Mouse (Mus musculus) lung, adult 2 months (tissue): Measurements from ENCODE around the gene Ranbp2. TPM values are rescaled to one million over a fixed set of nuclear protein-coding genes. Genes with fewer than 3 reads are reported as not detected.

ENCODE experiments used
- DNase-seq: peaks from one replicate; pipeline ENCODE4 v3.0.0; 2022
- H3K4me1 ChIP-seq: fragments of 200-500 bp; 2 replicates; pipeline ENCODE4 v1.6.1; 2011; ENCODE audit warnings: low read length; ENCODE audit not compliant: control insufficient read depth, insufficient read depth
- H3K4me3 ChIP-seq: fragments of 200-500 bp; replicated peaks from 2 replicates; pipeline ENCODE3; 2011; ENCODE audit warnings: low read depth, mild to moderate bottlenecking, control low read depth, low read length; ENCODE audit errors: extremely low read depth
- CTCF ChIP-seq: fragments of 200-500 bp; IDR thresholded peaks from 2 replicates; pipeline ENCODE4 v1.5.1; 2011; ENCODE audit warnings: mild to moderate bottlenecking, low read length, control low read depth; ENCODE audit not compliant: insufficient read depth
- POLR2A ChIP-seq: fragments of 200-500 bp; IDR thresholded peaks from 2 replicates; pipeline ENCODE4 v1.6.1; 2011; ENCODE audit warnings: low read depth, mild to moderate bottlenecking, control low read depth, low read length, borderline replicate concordance; ENCODE audit errors: extremely low read depth
- WGBS: fragments of 180-500 bp; shearing (Covaris S2); methylation state at CpG from one replicate; pipeline ENCODE4 v1.1.7; 2018; 5-methylcytosine and 5-hydroxymethylcytosine counted together
- polyA plus RNA-seq: library from polyadenylated mRNA; depleted of rRNA; stranded (reverse); fragments of >200 nt; gene quantifications from 2 replicates; pipeline ENCODE4 v1.2.3, GENCODE M21; 2012

The Ranbp2 gene
- polyA plus RNA-seq, 1 experiment = 4.8 TPM

DNA sequence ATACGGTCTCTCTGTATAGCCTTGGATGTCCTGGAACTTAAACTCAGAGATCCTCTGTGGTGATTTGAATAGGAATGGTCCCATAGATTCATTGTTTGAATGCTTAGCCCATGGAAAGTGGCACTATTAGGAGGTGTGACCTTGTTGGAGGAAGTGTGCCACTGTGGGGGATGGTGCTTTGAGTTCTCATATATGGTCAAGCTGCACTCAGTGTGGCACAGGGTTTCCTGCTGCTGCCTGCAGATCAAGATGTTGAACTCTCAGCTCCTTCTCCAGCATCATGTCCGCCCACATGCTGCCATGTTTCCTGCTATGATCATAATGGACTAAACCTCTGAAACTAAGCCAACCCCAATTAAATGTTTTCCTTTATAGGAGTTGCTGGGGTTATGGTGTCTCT, 18.8 kb upstream of the Ranbp2 start:
- Histone ChIP-seq H3K4me1 (no peaks in the 10 kb centered on the region), H3K4me3 (no peak overlapping the region)
- TF ChIP-seq CTCF (no peak), POLR2A (no peak)
- WGBS = 93% methylated on average over 2 of the region's 2 CpGs
- DNase-seq = no peak

GRCm38 (mm10) chr10:58445850-58446249, 870 bp upstream of the Ranbp2 start:
- no peak for TF ChIP-seq POLR2A
- no peak for TF ChIP-seq CTCF
- WGBS = 7% methylated on average over 9 of the region's 9 CpGs
- Histone ChIP-seq H3K4me3 (peak overlapping the region; percentile 98), H3K4me1 (peaks cover 4% of the 10 kb centered on the region)
- no peak for DNase-seq

- Histone ChIP-seq H3K4me3 (peak overlapping the region; percentile 99), H3K4me1 (peaks cover 4% of the 10 kb centered on the region)
- WGBS = under 1% methylated on average over 31 of the region's 32 CpGs
- DNase-seq = no peak
- no peak for TF ChIP-seq POLR2A
- no peak for TF ChIP-seq CTCF
These were observed 611 bp downstream of the Ranbp2 start for GRCm38 (mm10) chr10:58447280-58447781.

DNA sequence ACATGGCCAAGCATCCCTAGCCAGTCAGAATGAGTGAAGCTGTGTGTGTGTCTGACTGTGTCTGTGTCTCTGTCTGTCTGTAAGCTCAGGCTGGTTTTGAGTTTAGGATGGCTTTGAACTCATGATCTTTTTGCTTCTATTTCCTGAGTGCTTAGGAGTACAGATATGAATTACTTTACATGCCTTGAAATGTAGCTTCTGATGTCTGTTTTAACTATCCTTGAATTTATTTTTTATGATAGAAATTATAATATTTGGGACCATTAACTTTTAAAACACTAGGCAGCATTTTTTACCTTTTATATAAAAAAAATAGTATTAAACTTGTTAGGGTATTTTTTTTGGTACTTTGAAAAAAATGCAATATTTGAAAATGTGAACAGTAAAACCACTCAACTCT, 4.9 kb downstream of the Ranbp2 start:
- H3K4me3 ChIP-seq = no peak overlapping the region
- no peak for DNase-seq
- TF ChIP-seq CTCF = no peak
- H3K4me1 ChIP-seq = peaks cover 4% of the 10 kb centered on the region; the same call in 1 of the 2 replicates

- no peak for TF ChIP-seq CTCF
- TF ChIP-seq POLR2A = no peak
- no peak for DNase-seq
- Histone ChIP-seq H3K4me1 (peaks cover 4% of the 10 kb centered on the region; the same call in 1 of the 2 replicates), H3K4me3 (no peak overlapping the region)
- WGBS = 71% methylated on average over 1 of the region's 1 CpGs
These were observed 5.5 kb downstream of the Ranbp2 start for GRCm38 (mm10) chr10:58452185-58452584.

GRCm38 (mm10) chr10:58459896-58460295, 13.2 kb downstream of the Ranbp2 start:
- H3K4me1 ChIP-seq = peaks cover 3% of the 10 kb centered on the region
- WGBS = 93% methylated on average over 1 of the region's 1 CpGs
- DNase-seq = no peak
- H3K4me3 ChIP-seq = no peak overlapping the region
- TF ChIP-seq POLR2A (no peak), CTCF (no peak)

GRCm38 (mm10) chr10:58477086-58477755, 30.5 kb downstream of the Ranbp2 start:
- H3K4me3 ChIP-seq = no peak overlapping the region
- no peak for DNase-seq
- TF ChIP-seq POLR2A (no peak), CTCF (no peak)
- 83% methylated on average over 5 of the region's 5 CpGs for WGBS
- no peaks in the 10 kb centered on the region for H3K4me1 ChIP-seq

GRCm38 (mm10) chr10:58478071-58478578, 31.4 kb downstream of the Ranbp2 start:
- DNase-seq = no peak
- WGBS = 96% methylated on average over 2 of the region's 2 CpGs
- no peak overlapping the region for H3K4me3 ChIP-seq
- H3K4me1 ChIP-seq = no peaks in the 10 kb centered on the region
- no peak for TF ChIP-seq POLR2A
- no peak for TF ChIP-seq CTCF

DNA sequence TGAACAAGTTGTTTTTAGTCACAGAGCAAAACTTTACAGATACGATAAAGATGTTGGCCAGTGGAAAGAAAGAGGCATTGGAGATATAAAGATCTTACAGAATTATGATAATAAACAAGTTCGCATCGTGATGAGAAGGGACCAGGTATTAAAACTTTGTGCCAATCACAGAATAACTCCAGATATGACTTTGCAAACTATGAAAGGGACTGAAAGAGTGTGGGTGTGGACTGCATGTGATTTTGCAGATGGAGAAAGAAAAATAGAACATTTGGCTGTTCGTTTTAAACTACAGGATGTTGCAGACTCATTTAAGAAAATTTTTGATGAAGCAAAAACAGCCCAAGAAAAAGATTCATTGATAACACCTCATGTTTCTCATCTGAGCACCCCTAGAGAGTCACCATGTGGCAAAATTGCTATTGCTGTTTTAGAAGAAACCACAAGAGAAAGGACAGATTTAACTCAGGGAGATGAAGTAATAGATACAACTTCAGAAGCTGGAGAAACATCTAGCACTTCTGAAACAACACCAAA, 33.3 kb downstream of the Ranbp2 start:
- Histone ChIP-seq H3K4me3 (no peak overlapping the region), H3K4me1 (no peaks in the 10 kb centered on the region)
- DNase-seq = no peak
- TF ChIP-seq POLR2A = no peak
- TF ChIP-seq CTCF = no peak
- 89% methylated on average over 4 of the region's 4 CpGs for WGBS

- no peaks in the 10 kb centered on the region for H3K4me1 ChIP-seq
- no peak overlapping the region for H3K4me3 ChIP-seq
- 89% methylated on average over 5 of the region's 5 CpGs for WGBS
- no peak for TF ChIP-seq POLR2A
- TF ChIP-seq CTCF = no peak
- no peak for DNase-seq
These were observed 44.3 kb downstream of the Ranbp2 start for GRCm38 (mm10) chr10:58491031-58491430.
